Mouse (Mus musculus) ovary, adult 18-20 months (tissue): ENCODE results near the gene Fam210b.
A peak's percentile ranks its signal among the peaks of the same experiment; 100 is the strongest.
"Not testable (repeated sequence)": the region's sequence is repeated elsewhere in the genome, so short reads cannot be mapped to it uniquely, and the experiment has no call there.

ENCODE experiments used
- DNase-seq: peaks from one replicate; pipeline ENCODE4 v3.0.0; 2022; ENCODE audit warnings: low spot score, mixed read lengths

The Fam210b gene

GRCm38 (mm10) chr2:172345258-172345738 is at the start of gene Fam210b:
Fam210b (plus strand) TSS chr2:172345565.
- DNase-seq = peak; percentile 97

- no peak for DNase-seq
Measured at GRCm38 (mm10) chr2:172298083-172298482, 47.3 kb upstream of the Fam210b start.

GRCm38 (mm10) chr2:172298542-172298941 is 46.8 kb upstream of the Fam210b start:
- DNase-seq = no peak

- DNase-seq = no peak
Measured at GRCm38 (mm10) chr2:172299126-172299921, 46.0 kb upstream of the Fam210b start.

- DNase-seq = no peak
Measured at GRCm38 (mm10) chr2:172302396-172302795, 43.0 kb upstream of the Fam210b start.

- no peak for DNase-seq
Measured at GRCm38 (mm10) chr2:172304118-172304708, 41.2 kb upstream of the Fam210b start.

- not testable (repeated sequence) for DNase-seq
Measured at GRCm38 (mm10) chr2:172305546-172305945, 39.8 kb upstream of the Fam210b start.

- DNase-seq = no peak
Measured at GRCm38 (mm10) chr2:172306544-172306943, 38.8 kb upstream of the Fam210b start.

- DNase-seq = no peak
Measured at GRCm38 (mm10) chr2:172311731-172312130, 33.6 kb upstream of the Fam210b start.

GRCm38 (mm10) chr2:172320878-172321277 is 24.5 kb upstream of the Fam210b start:
- DNase-seq = peak; percentile 9

GRCm38 (mm10) chr2:172328248-172328647 is 17.1 kb upstream of the Fam210b start:
- DNase-seq = no peak

- DNase-seq = no peak
Measured at GRCm38 (mm10) chr2:172329179-172329578, 16.2 kb upstream of the Fam210b start.

- no peak for DNase-seq
Measured at GRCm38 (mm10) chr2:172338206-172338942, 7.0 kb upstream of the Fam210b start.

- no peak for DNase-seq
Measured at GRCm38 (mm10) chr2:172340936-172341335, 4.4 kb upstream of the Fam210b start.

- DNase-seq = no peak
Measured at GRCm38 (mm10) chr2:172341606-172342005, 3.8 kb upstream of the Fam210b start.

GRCm38 (mm10) chr2:172343751-172344150 is 1.6 kb upstream of the Fam210b start:
- DNase-seq = no peak

GRCm38 (mm10) chr2:172344669-172345068 is 696 bp upstream of the Fam210b start:
- no peak for DNase-seq

GRCm38 (mm10) chr2:172346034-172346929 is 917 bp downstream of the Fam210b start:
- DNase-seq = peak; percentile 37

- no peak for DNase-seq
Measured at GRCm38 (mm10) chr2:172346933-172347611, 1.7 kb downstream of the Fam210b start.

- no peak for DNase-seq
Measured at GRCm38 (mm10) chr2:172348297-172348950, 3.1 kb downstream of the Fam210b start.
